Mouse (Mus musculus): ENCODE results near the gene Slitrk1.

The Slitrk1 gene

GRCm38 (mm10) chr14:108913714-108914263 is at the start of gene Slitrk1:
Gene Slitrk1 (minus strand): TSS chr14:108914158.
- DNase-seq, result no peak

GRCm38 (mm10) chr14:108935777-108936176 is 21.8 kb upstream of the Slitrk1 start:
- DNase-seq, result no peak

GRCm38 (mm10) chr14:108914336-108914735 is 378 bp upstream of the Slitrk1 start:
- DNase-seq, result no peak

- no peak for DNase-seq
These were observed 975 bp downstream of the Slitrk1 start for GRCm38 (mm10) chr14:108912876-108913490.

- DNase-seq, result no peak
These were observed 1.7 kb downstream of the Slitrk1 start for GRCm38 (mm10) chr14:108912021-108912875.

GRCm38 (mm10) chr14:108911138-108911841 is 2.7 kb downstream of the Slitrk1 start:
- DNase-seq, result no peak

GRCm38 (mm10) chr14:108910449-108911137 is 3.4 kb downstream of the Slitrk1 start:
- no peak for DNase-seq

- DNase-seq, result no peak
These were observed 4.5 kb downstream of the Slitrk1 start for GRCm38 (mm10) chr14:108909336-108909953.

GRCm38 (mm10) chr14:108898601-108899000 is 15.4 kb downstream of the Slitrk1 start:
- no peak for DNase-seq

- no peak for DNase-seq
These were observed 18.5 kb downstream of the Slitrk1 start for GRCm38 (mm10) chr14:108895456-108895855.

GRCm38 (mm10) chr14:108867816-108868215 is 46.1 kb downstream of the Slitrk1 start:
- DNase-seq, result no peak

GRCm38 (mm10) chr14:108864631-108865030 is 49.3 kb downstream of the Slitrk1 start:
- DNase-seq, result no peak

- DNase-seq, result no peak
These were observed 54.6 kb downstream of the Slitrk1 start for GRCm38 (mm10) chr14:108859310-108859709.

Measured in lung, adult 18-20 months (tissue).